Mouse (Mus musculus): ENCODE measurements around the gene Elmo2. TPM values are rescaled to one million over a fixed set of nuclear protein-coding genes. Genes with fewer than 3 reads are reported as not detected.

Elmo2 gene
- total and polyA plus RNA-seq, 3 experiments: 17.4 to 27.6 TPM; not detected in 1

DNA sequence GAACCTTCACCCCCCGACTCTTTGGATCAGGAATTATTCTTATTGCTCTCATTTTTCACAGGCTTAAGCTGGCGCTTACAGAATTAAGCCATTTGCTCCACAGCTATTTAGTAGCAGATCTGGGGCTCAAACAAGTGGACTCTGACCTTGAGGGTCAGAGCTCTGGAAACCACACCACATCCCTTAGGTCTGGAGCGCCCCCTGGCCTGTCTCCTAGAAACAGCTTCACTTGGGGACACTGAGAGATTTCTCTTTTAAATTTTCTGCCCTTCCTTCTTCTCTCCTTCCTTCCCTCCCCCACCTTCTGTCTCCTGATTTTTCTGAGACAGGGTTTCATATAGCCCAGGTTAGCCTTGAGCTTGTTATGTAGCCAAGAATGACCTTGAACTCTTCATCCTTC lies 10.9 kb upstream of the Elmo2 start (continued):
- no peak for TF ChIP-seq ETS1 (IDR thresholded peaks at IDR 0.05; ENCODE audit: low read depth, low read length)

DNA sequence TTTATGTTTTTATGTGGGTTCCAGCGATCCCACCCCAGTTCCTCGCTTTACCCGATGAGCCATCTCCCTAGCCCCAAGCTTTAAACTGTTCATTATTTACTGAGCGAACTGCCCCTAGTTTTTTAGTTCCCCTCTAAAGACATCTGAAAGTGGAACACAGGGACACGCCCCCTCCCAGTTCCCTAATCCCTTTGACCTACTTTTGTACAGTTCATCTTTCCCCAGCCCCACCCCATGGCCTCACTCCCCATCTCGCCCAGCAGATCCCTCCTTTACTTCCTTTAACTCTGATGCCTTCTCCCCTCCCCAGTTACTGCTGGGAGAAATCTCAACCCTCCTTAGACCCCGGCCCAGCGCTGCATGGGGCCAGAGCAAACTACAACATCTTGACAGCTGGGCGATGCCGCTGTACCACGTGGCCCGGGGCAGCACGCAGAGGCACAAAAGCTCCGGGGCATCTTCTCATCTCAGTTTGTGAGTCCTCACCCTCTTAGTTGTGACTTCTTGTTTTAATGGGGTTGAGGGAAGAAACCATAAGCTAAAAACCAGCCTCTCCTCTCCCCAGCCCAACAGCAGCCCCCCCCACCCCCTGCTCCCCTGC lies 6.4 kb upstream of the Elmo2 start:
- Histone ChIP-seq H3K9ac (ENCODE audit: control insufficient read depth, low read depth, low read length, poor library complexity, severe bottlenecking) (0 out of 2 replicates have a peak overlapping the region, but pooled peaks have one; percentile 18), H3K4me3 (ENCODE audit: control insufficient read depth in 1 of 2, insufficient read depth in 1 of 2, low read depth in 2 of 2, low read length in 2 of 2) (peak overlapping the region in 1 of 2 experiments; percentile 12; a peak in 2 of 4 replicates), H3K79me2 (ENCODE audit: control insufficient read depth, insufficient read depth, low read length, poor library complexity) (no peaks in the 10 kb centered on the region), H3K36me3 (ENCODE audit: control insufficient read depth in 1 of 2, insufficient read depth in 2 of 2, low read length in 2 of 2) (peaks cover 0 to 14% of the 10 kb centered on the region in 2 experiments; a peak in 2 of 4 replicates), H3K9me3 (replicated peaks; ENCODE audit: insufficient read depth, low read length) (no peaks in the 10 kb centered on the region), H3K27ac (ENCODE audit: control insufficient read depth, low read depth, low read length) (no peak overlapping the region), H3K27me3 (ENCODE audit: control insufficient read depth in 1 of 2, insufficient read depth in 2 of 2, low read length in 2 of 2) (no peaks in the 10 kb centered on the region), H3K4me1 (ENCODE audit: control insufficient read depth in 1 of 2, insufficient read depth in 2 of 2, low read length in 2 of 2) (peaks cover 0 to 37% of the 10 kb centered on the region in 2 experiments; a peak in 3 of 4 replicates)
- DNase-seq (ENCODE audit: low read depth, low spot score): peak; percentile 61
- TF ChIP-seq USF2 (IDR thresholded peaks at IDR 0.05; ENCODE audit: borderline replicate concordance in 1 of 2, insufficient read depth in 1 of 2, low read depth in 1 of 2, low read length in 2 of 2) (0 out of 4 replicates have a peak, but pooled peaks of 1 of the 2 experiments have one; percentile 11), CTCF (IDR thresholded peaks at IDR 0.05 in 2 of 3, conservative IDR thresholded peaks at IDR 0.05 in 1 of 3; ENCODE audit: control insufficient read depth in 1 of 3, insufficient read depth in 1 of 3, low read depth in 2 of 3, low read length in 3 of 3, poor library complexity in 1 of 3, severe bottlenecking in 1 of 3) (no peak), USF1 (IDR thresholded peaks at IDR 0.05; ENCODE audit: low read depth, low read length) (peak; percentile 75), MXI1 (IDR thresholded peaks at IDR 0.05; ENCODE audit: low read depth, low read length) (peak; percentile 62), SIN3A (IDR thresholded peaks at IDR 0.05; ENCODE audit: low read length) (peak; percentile 31; the same call in 1 of the 2 replicates), GATA1 (IDR thresholded peaks at IDR 0.05; ENCODE audit: low read depth, low read length) (no peak), TBP (IDR thresholded peaks at IDR 0.05; ENCODE audit: low read depth, low read length) (no peak), TCF12 (IDR thresholded peaks at IDR 0.05; ENCODE audit: low read depth, low read length) (no peak)

DNA sequence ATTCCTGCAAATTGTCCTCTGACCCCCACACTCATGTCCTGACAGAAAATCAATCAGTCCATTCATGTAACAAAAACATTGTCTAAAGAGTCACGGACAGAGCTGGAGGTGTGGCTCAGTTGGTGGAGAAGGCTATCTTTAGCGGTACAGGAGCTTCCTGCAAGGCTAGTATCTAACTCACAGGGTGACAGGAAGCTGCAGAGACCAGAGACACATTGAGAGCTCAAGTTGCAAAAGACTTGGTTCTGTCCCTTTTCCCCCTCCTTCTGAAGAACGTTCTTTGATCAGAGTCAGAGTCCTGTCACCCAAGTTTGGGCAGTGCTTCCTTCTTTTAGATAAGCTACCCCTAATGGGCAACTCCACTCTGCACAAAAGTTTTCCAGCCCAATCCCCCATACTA lies 3.4 kb upstream of the Elmo2 start:
- Histone ChIP-seq H3K27me3 (ENCODE audit: control insufficient read depth in 1 of 2, insufficient read depth in 2 of 2, low read length in 2 of 2) (no peaks in the 10 kb centered on the region), H3K4me1 (ENCODE audit: control insufficient read depth in 1 of 2, insufficient read depth in 2 of 2, low read length in 2 of 2) (peaks cover 0 to 42% of the 10 kb centered on the region in 2 experiments; a peak in 3 of 4 replicates), H3K9me3 (replicated peaks; ENCODE audit: insufficient read depth, low read length) (no peaks in the 10 kb centered on the region), H3K36me3 (ENCODE audit: control insufficient read depth in 1 of 2, insufficient read depth in 2 of 2, low read length in 2 of 2) (peaks cover 0 to 22% of the 10 kb centered on the region in 2 experiments; a peak in 2 of 4 replicates), H3K4me3 (ENCODE audit: control insufficient read depth in 1 of 2, insufficient read depth in 1 of 2, low read depth in 2 of 2, low read length in 2 of 2) (peak overlapping the region; percentile 5 to 31; a peak in 2 of 4 replicates), H3K79me2 (ENCODE audit: control insufficient read depth, insufficient read depth, low read length, poor library complexity) (peaks cover 10% of the 10 kb centered on the region), H3K27ac (ENCODE audit: control insufficient read depth, low read depth, low read length) (peak overlapping the region; percentile 14; the same call in 1 of the 2 replicates), H3K9ac (ENCODE audit: control insufficient read depth, low read depth, low read length, poor library complexity, severe bottlenecking) (no peak overlapping the region)
- TF ChIP-seq UBTF (IDR thresholded peaks at IDR 0.05; ENCODE audit: borderline replicate concordance, insufficient read depth, low read depth, low read length) (no peak), TCF12 (IDR thresholded peaks at IDR 0.05; ENCODE audit: low read depth, low read length) (peak; percentile 30; the same call in 1 of the 2 replicates), GATA1 (IDR thresholded peaks at IDR 0.05; ENCODE audit: low read depth, low read length) (peak; percentile 46; the same call in 1 of the 2 replicates), ETS1 (IDR thresholded peaks at IDR 0.05; ENCODE audit: low read depth, low read length) (0 out of 2 replicates have a peak, but pooled peaks have one; percentile 20), TAL1 (IDR thresholded peaks at IDR 0.05; ENCODE audit: low read length) (peak; percentile 79), MAZ (IDR thresholded peaks at IDR 0.05; ENCODE audit: low read depth, low read length) (no peak), EP300 (IDR thresholded peaks at IDR 0.05; ENCODE audit: low read depth in 1 of 2, low read length in 2 of 2) (peak in 1 of 2 experiments; percentile 57)
- peak; percentile 70 for DNase-seq (ENCODE audit: low read depth, low spot score)

All from MEL (cell line).